15 mouse cellular contexts compared by ENCODE assay signal in the genomic region with DNA sequence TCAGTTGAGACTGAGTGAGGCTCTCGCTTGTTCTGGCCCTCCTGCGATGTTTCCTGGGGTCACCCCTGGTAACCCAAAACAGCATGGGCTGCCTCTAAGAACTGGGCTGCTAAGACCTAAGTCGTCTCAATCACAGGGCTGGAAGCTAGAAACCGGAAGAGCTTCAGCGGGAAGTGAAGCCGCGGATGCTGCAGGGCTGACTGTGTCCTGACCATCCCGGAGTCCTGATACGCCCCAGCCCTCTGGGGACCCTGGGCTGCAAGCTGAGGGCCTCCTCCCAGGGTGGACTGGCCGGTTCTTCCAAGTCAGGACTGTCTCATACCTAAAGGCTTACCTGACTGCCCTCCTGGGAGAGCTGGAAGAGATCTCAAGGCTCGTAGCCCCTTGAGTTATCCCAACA. TPM values are rescaled to one million over a fixed set of nuclear protein-coding genes. Genes with fewer than 3 reads are reported as not detected.
A peak's percentile ranks its signal among the peaks of the same experiment; 100 is the strongest.
DNase-seq lines count a peak whose midpoint lies in the region; TF ChIP-seq lines count a peak whose summit lies in the region.
"Had no signal": no experiment of that assay in that cellular context is flagged by ENCODE, and none has a peak within 500 bp of the region (broad histone marks: within the 10 kb centered on the region; RNA-seq: fewer than 3 reads in every experiment).

No protein-coding gene starts in this region.

- no peak overlapping the region; the same call in 1 of the 2 replicates for H3K4me3 ChIP-seq in layer of hippocampus, adult 2 months
- H3K4me3 ChIP-seq: embryonic facial prominence, embryonic 13.5 days; embryonic facial prominence, embryonic 15.5 days; erythroblast, embryonic 14.5 days; forebrain, embryonic 10.5 days; forebrain, embryonic 12.5 days had no signal

- peak; percentile 51 for DNase-seq in cerebellum, adult 8-10 months
- no peak for DNase-seq in cerebellum, postnatal 14 days
- DNase-seq in layer of hippocampus, adult 2 months (ENCODE audit: low spot score in 2 of 2) = no peak
- no peak for DNase-seq in layer of hippocampus, postnatal 14 days (ENCODE audit: low spot score in 2 of 2)
- DNase-seq: adrenal gland, adult 2 months; adrenal gland, postnatal 10 days; adrenal gland, postnatal 25 days; embryo, embryonic 11 days had no signal

- peak overlapping the region; percentile 58 for H3K27ac ChIP-seq in layer of hippocampus, adult 2 months
- H3K27ac ChIP-seq: embryonic facial prominence, embryonic 13.5 days; embryonic facial prominence, embryonic 15.5 days; forebrain, embryonic 10.5 days; forebrain, embryonic 12.5 days had no signal

- no peak for TF ChIP-seq CTCF in layer of hippocampus, adult 2 months (conservative IDR thresholded peaks at IDR 0.05)

RNA-seq across cellular contexts. Expression of a gene that starts 39.8 kb away (rescaled TPM):
- total RNA-seq in layer of hippocampus, adult 2 months (2021) = 10 to 100 TPM; 91.1 to 92.0 TPM
- 10 to 100 TPM; 90.9 to 97.9 TPM for total RNA-seq in layer of hippocampus, postnatal 14 days (2021)
- total RNA-seq: common myeloid progenitor, adult 5-6 weeks had no signal

RNA-seq across cellular contexts. Expression of a gene that starts 50.0 kb away (rescaled TPM):
- total RNA-seq in layer of hippocampus, adult 2 months (2021) = 10 to 100 TPM; 23.1 to 24.2 TPM
- total RNA-seq in layer of hippocampus, postnatal 14 days (2021) = 10 to 100 TPM; 22.1 to 26.3 TPM

RNA-seq across cellular contexts. Expression of a gene that starts 52.9 kb away (rescaled TPM):
- 10 to 100 TPM; 41.8 to 43.0 TPM for total RNA-seq in layer of hippocampus, adult 2 months (2021)
- total RNA-seq in layer of hippocampus, postnatal 14 days (2021) = 10 to 100 TPM; 29.8 to 35.0 TPM

RNA-seq across cellular contexts. Expression of a gene that starts 56.1 kb away (rescaled TPM):
- 10 to 100 TPM; 24.7 to 30.7 TPM for total RNA-seq in layer of hippocampus, adult 2 months (2021)
- 10 to 100 TPM; 36.2 to 37.0 TPM for total RNA-seq in layer of hippocampus, postnatal 14 days (2021)
- total RNA-seq: adrenal gland, adult 2 months; adrenal gland, postnatal 25 days; common myeloid progenitor, adult 5-6 weeks; MEL had no signal
